Mouse (Mus musculus) kidney, adult 2 months (tissue): ENCODE data around the gene Zbtb17.

Experiments
- CTCF ChIP-seq: fragments of 200-500 bp; conservative IDR thresholded peaks from 2 replicates; pipeline ENCODE4 v1.5.1; 2011; ENCODE audit warnings: low read depth, mild to moderate bottlenecking, control low read depth, low read length, moderate library complexity, mixed read lengths; ENCODE audit not compliant: insufficient read depth, insufficient read length
- POLR2A ChIP-seq: fragments of 200-500 bp; IDR thresholded peaks from one replicate; pipeline ENCODE4 v1.6.1; 2011; ENCODE audit warnings: low read depth, low read length, control low read depth

DNA sequence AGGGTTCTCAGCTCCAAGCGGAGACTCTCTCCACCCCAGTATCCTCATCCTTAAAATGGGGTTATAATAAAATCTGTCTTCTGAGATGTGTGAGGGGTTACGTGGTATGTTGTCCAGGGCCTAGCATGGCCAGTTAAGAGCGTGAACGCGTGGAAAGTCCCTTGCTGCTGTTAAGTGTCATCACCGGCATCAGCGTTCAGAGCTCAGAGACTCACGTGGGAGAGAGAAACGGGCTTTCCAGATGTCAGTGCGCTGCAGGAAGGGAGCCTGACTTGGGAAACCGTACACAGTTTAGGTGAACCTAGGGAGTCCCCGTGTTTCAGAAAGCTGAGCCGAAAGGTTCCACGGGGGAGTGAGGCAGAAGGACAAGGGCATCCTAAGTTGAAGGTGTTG, 870 bp downstream of the Zbtb17 start:
- TF ChIP-seq CTCF = no peak
- no peak for TF ChIP-seq POLR2A
